Mouse (Mus musculus): Measurements from ENCODE around the gene Mkln1. TPM values are rescaled to one million over a fixed set of nuclear protein-coding genes. Genes with fewer than 3 reads are reported as not detected.

Mkln1 gene
- total and polyA plus RNA-seq, 2 experiments from 2014 or later = 113 to 217 TPM

- Histone ChIP-seq H3K27me3 (ENCODE audit: control insufficient read depth, insufficient read depth, low read length) (no peaks in the 10 kb centered on the region), H3K4me2 (ENCODE audit: low read depth, low read length) (no peak overlapping the region), H3K4me3 (ENCODE audit: low read depth, low read length) (no peak overlapping the region), H3K4me1 (ENCODE audit: control insufficient read depth, insufficient read depth) (no peaks in the 10 kb centered on the region), H3K36me3 (replicated peaks; ENCODE audit: control insufficient read depth, insufficient read depth, low read length) (0 out of 2 replicates have a peak, but pooled peaks cover 5% of the 10 kb centered on the region), H3K9me3 (replicated peaks; ENCODE audit: control insufficient read depth, low read length) (no peaks in the 10 kb centered on the region), H3K27ac (ENCODE audit: low read depth) (no peak overlapping the region), H3K9ac (replicated peaks; ENCODE audit: low read depth, low read length) (no peak overlapping the region)
- 65% methylated on average over 5 of the region's 5 CpGs for WGBS
- DNase-seq (ENCODE audit: low spot score) = no peak
- no peak for ATAC-seq (ENCODE audit: insufficient read depth, low read depth)
- TF ChIP-seq EP300 (IDR thresholded peaks at IDR 0.05; ENCODE audit: low read depth) (no peak), CTCF (IDR thresholded peaks at IDR 0.05; ENCODE audit: low read depth) (no peak)
Observed at GRCm38 (mm10) chr6:31526929-31527328, 128.4 kb downstream of the Mkln1 start.

GRCm38 (mm10) chr6:31527897-31528296 is 129.4 kb downstream of the Mkln1 start:
- Histone ChIP-seq H3K9me3 (replicated peaks; ENCODE audit: control insufficient read depth, low read length) (no peaks in the 10 kb centered on the region), H3K4me3 (ENCODE audit: low read depth, low read length) (no peak overlapping the region), H3K4me2 (ENCODE audit: low read depth, low read length) (no peak overlapping the region), H3K27ac (ENCODE audit: low read depth) (no peak overlapping the region), H3K4me1 (ENCODE audit: control insufficient read depth, insufficient read depth) (no peaks in the 10 kb centered on the region), H3K36me3 (replicated peaks; ENCODE audit: control insufficient read depth, insufficient read depth, low read length) (0 out of 2 replicates have a peak, but pooled peaks cover 5% of the 10 kb centered on the region), H3K9ac (replicated peaks; ENCODE audit: low read depth, low read length) (no peak overlapping the region), H3K27me3 (ENCODE audit: control insufficient read depth, insufficient read depth, low read length) (no peaks in the 10 kb centered on the region)
- 63% methylated on average over 7 of the region's 7 CpGs for WGBS
- no peak for ATAC-seq (ENCODE audit: insufficient read depth, low read depth)
- DNase-seq (ENCODE audit: low spot score) = no peak
- no peak for TF ChIP-seq EP300 (IDR thresholded peaks at IDR 0.05; ENCODE audit: low read depth)
- peak; percentile 77 for TF ChIP-seq CTCF (IDR thresholded peaks at IDR 0.05; ENCODE audit: low read depth)

GRCm38 (mm10) chr6:31528339-31528738 is 129.8 kb downstream of the Mkln1 start:
- no peak for DNase-seq (ENCODE audit: low spot score)
- Histone ChIP-seq H3K9ac (replicated peaks; ENCODE audit: low read depth, low read length) (no peak overlapping the region), H3K4me3 (ENCODE audit: low read depth, low read length) (no peak overlapping the region), H3K27me3 (ENCODE audit: control insufficient read depth, insufficient read depth, low read length) (no peaks in the 10 kb centered on the region), H3K9me3 (replicated peaks; ENCODE audit: control insufficient read depth, low read length) (no peaks in the 10 kb centered on the region), H3K27ac (ENCODE audit: low read depth) (no peak overlapping the region), H3K4me1 (ENCODE audit: control insufficient read depth, insufficient read depth) (no peaks in the 10 kb centered on the region), H3K4me2 (ENCODE audit: low read depth, low read length) (no peak overlapping the region), H3K36me3 (replicated peaks; ENCODE audit: control insufficient read depth, insufficient read depth, low read length) (0 out of 2 replicates have a peak, but pooled peaks cover 5% of the 10 kb centered on the region)
- no peak for TF ChIP-seq CTCF (IDR thresholded peaks at IDR 0.05; ENCODE audit: low read depth)
- no peak for TF ChIP-seq EP300 (IDR thresholded peaks at IDR 0.05; ENCODE audit: low read depth)
- ATAC-seq (ENCODE audit: insufficient read depth, low read depth) = no peak
- WGBS = 67% methylated on average over 5 of the region's 5 CpGs

GRCm38 (mm10) chr6:31531880-31532279 is 133.3 kb downstream of the Mkln1 start:
- Histone ChIP-seq H3K36me3 (replicated peaks; ENCODE audit: control insufficient read depth, insufficient read depth, low read length) (no peaks in the 10 kb centered on the region), H3K27ac (ENCODE audit: low read depth) (no peak overlapping the region), H3K9me3 (replicated peaks; ENCODE audit: control insufficient read depth, low read length) (no peaks in the 10 kb centered on the region), H3K4me2 (ENCODE audit: low read depth, low read length) (no peak overlapping the region), H3K4me1 (ENCODE audit: control insufficient read depth, insufficient read depth) (no peaks in the 10 kb centered on the region), H3K27me3 (ENCODE audit: control insufficient read depth, insufficient read depth, low read length) (no peaks in the 10 kb centered on the region), H3K9ac (replicated peaks; ENCODE audit: low read depth, low read length) (no peak overlapping the region), H3K4me3 (ENCODE audit: low read depth, low read length) (no peak overlapping the region)
- WGBS = 47% methylated on average over 3 of the region's 3 CpGs
- ATAC-seq (ENCODE audit: insufficient read depth, low read depth) = peak; percentile 36; the same call in 1 of the 2 replicates
- no peak for DNase-seq (ENCODE audit: low spot score)
- TF ChIP-seq EP300 (IDR thresholded peaks at IDR 0.05; ENCODE audit: low read depth) = no peak
- TF ChIP-seq CTCF (IDR thresholded peaks at IDR 0.05; ENCODE audit: low read depth) = no peak

GRCm38 (mm10) chr6:31534705-31535104 is 136.2 kb downstream of the Mkln1 start:
- no peak for DNase-seq (ENCODE audit: low spot score)
- Histone ChIP-seq H3K27me3 (ENCODE audit: control insufficient read depth, insufficient read depth, low read length) (no peaks in the 10 kb centered on the region), H3K27ac (ENCODE audit: low read depth) (no peak overlapping the region), H3K4me2 (ENCODE audit: low read depth, low read length) (no peak overlapping the region), H3K4me3 (ENCODE audit: low read depth, low read length) (no peak overlapping the region), H3K9ac (replicated peaks; ENCODE audit: low read depth, low read length) (no peak overlapping the region), H3K4me1 (ENCODE audit: control insufficient read depth, insufficient read depth) (no peaks in the 10 kb centered on the region), H3K9me3 (replicated peaks; ENCODE audit: control insufficient read depth, low read length) (no peaks in the 10 kb centered on the region), H3K36me3 (replicated peaks; ENCODE audit: control insufficient read depth, insufficient read depth, low read length) (no peaks in the 10 kb centered on the region)
- WGBS = 89% methylated on average over 5 of the region's 5 CpGs
- no peak for TF ChIP-seq EP300 (IDR thresholded peaks at IDR 0.05; ENCODE audit: low read depth)
- no peak for TF ChIP-seq CTCF (IDR thresholded peaks at IDR 0.05; ENCODE audit: low read depth)
- ATAC-seq (ENCODE audit: insufficient read depth, low read depth) = no peak

- ATAC-seq (ENCODE audit: insufficient read depth, low read depth) (no peak), DNase-seq (ENCODE audit: low spot score) (no peak)
- Histone ChIP-seq H3K27ac (ENCODE audit: low read depth) (no peak overlapping the region), H3K36me3 (replicated peaks; ENCODE audit: control insufficient read depth, insufficient read depth, low read length) (no peaks in the 10 kb centered on the region), H3K9ac (replicated peaks; ENCODE audit: low read depth, low read length) (no peak overlapping the region), H3K4me1 (ENCODE audit: control insufficient read depth, insufficient read depth) (no peaks in the 10 kb centered on the region), H3K4me3 (ENCODE audit: low read depth, low read length) (no peak overlapping the region), H3K4me2 (ENCODE audit: low read depth, low read length) (no peak overlapping the region), H3K27me3 (ENCODE audit: control insufficient read depth, insufficient read depth, low read length) (no peaks in the 10 kb centered on the region), H3K9me3 (replicated peaks; ENCODE audit: control insufficient read depth, low read length) (no peaks in the 10 kb centered on the region)
- TF ChIP-seq EP300 (IDR thresholded peaks at IDR 0.05; ENCODE audit: low read depth) = no peak
- TF ChIP-seq CTCF (IDR thresholded peaks at IDR 0.05; ENCODE audit: low read depth) = no peak
- WGBS = 61% methylated on average over 4 of the region's 4 CpGs
Observed at GRCm38 (mm10) chr6:31537193-31537592, 138.7 kb downstream of the Mkln1 start.

Data from heart, postnatal 0 days (tissue).